Mouse (Mus musculus) myocyte (in vitro differentiated cells): ENCODE measurements around the gene Phyh.

Experiments used
- CEBPB ChIP-seq: IDR thresholded peaks from 2 replicates; pipeline ENCODE4 v1.6.1; 2011; ENCODE audit warnings: mild to moderate bottlenecking, moderate library complexity; ENCODE audit not compliant: poor library complexity, insufficient read depth, severe bottlenecking
- MAX ChIP-seq: IDR thresholded peaks from one replicate; pipeline ENCODE4 v1.6.1; 2011; ENCODE audit warnings: low read depth, mild to moderate bottlenecking, control low read depth
- MYOD1 ChIP-seq, 3 experiments: IDR thresholded peaks; one replicate each; pipeline ENCODE4 v1.6.1; 2011; ENCODE audit warnings: control low read depth in 2 of 3, low read depth in 2 of 3, mild to moderate bottlenecking in 2 of 3, moderate library complexity in 1 of 3; ENCODE audit not compliant: insufficient read length in 2 of 3, control insufficient read depth in 1 of 3
- SRF ChIP-seq: IDR thresholded peaks from one replicate; pipeline ENCODE4 v1.6.1; 2011; ENCODE audit warnings: low read depth; ENCODE audit not compliant: control insufficient read depth, insufficient read length
- TCF12 ChIP-seq: IDR thresholded peaks from one replicate; pipeline ENCODE4 v1.6.1; 2011; ENCODE audit warnings: mild to moderate bottlenecking, control low read depth; ENCODE audit not compliant: poor library complexity, insufficient read depth, severe bottlenecking
- USF1 ChIP-seq: IDR thresholded peaks from one replicate; pipeline ENCODE4 v1.6.1; 2011; ENCODE audit warnings: low read depth, mild to moderate bottlenecking, control low read depth, moderate library complexity

DNA sequence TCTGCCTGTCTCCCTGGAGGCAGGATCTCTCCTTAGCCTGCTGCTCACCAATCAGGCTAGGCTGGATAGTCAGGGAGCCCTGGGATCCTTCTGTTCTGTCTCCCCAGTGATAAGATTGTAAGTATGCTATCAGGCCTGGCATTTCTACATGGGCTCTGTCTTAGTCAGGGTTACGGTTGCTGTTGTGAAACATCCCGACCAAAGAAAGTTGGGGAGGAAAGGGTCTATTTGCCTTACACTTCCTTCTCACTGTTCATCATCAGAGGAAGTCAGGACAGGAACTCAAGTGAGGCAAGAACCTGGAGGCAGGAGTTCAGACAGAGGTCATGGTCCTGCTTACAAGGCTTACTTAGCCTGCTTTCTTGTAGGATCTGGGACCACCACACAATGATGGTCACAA is 10.4 kb downstream of the Phyh start:
- no peak for TF ChIP-seq SRF
- no peak for TF ChIP-seq CEBPB
- TF ChIP-seq MYOD1 (IDR thresholded peaks at IDR 0.05; ENCODE audit: control insufficient read depth in 1 of 3, insufficient read length in 2 of 3, low read depth in 2 of 3): no peak
- no peak for TF ChIP-seq USF1
- no peak for TF ChIP-seq TCF12
- TF ChIP-seq MAX: no peak
